Mouse (Mus musculus): Measurements from ENCODE around the gene Reg3d.
"Not testable (repeated sequence)": the region's sequence is repeated elsewhere in the genome, so short reads cannot be mapped to it uniquely, and the experiment has no call there.

The Reg3d gene

GRCm38 (mm10) chr6:78378765-78379164 lies at the start of gene Reg3d:
Reg3d (minus strand) TSS chr6:78378865.
- no peak for DNase-seq (ENCODE audit: low spot score in 2 of 2)

DNA sequence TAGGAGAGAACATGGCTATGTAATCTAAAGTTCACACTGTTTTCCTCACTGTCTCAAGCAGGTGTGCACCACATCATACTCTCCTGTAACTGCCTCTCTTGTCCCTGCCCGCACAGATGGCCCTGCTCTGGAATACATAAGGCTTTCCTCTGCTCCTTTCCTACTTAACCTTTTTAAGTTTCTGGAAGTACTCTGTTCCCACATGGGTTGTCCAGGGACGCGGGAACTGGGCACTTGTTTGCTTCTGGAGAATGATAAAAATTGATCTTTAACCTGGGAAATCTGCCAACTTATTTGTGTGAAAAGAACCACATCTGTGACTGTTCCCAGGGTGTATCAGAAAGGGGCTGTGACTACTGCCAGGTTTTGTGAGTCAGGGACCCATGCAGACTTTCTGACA lies 46.8 kb upstream of the Reg3d start:
- DNase-seq (ENCODE audit: low spot score in 2 of 2): no peak

- DNase-seq (ENCODE audit: low spot score in 2 of 2): not testable (repeated sequence)
These were observed 43.7 kb upstream of the Reg3d start, which contains the start of gene Reg1 for GRCm38 (mm10) chr6:78422411-78422810. Reg1 (plus strand) TSS chr6:78422711.

DNA sequence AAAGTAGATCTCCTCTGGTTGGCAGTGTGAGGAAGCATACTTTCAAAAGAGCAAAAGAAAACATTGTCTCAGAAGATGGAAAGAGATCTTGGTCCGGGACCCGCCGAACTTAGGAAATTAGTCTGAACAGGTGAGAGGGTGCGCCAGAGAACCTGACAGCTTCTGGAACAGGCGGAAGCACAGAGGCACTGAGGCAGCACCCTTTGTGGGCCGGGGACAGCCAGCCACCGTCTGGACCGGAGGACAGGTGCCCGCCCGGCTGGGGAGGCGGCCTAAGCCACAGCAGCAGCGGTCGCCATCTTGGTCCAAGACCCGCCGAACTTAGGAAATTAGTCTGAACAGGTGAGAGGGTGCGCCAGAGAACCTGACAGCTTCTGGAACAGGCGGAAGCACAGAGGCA lies 16.7 kb upstream of the Reg3d start, which contains the start of gene Reg2:
Gene Reg2 (plus strand): TSS at position 301 of the 400 bp plus-strand sequence.
- DNase-seq (ENCODE audit: low spot score in 2 of 2): not testable (repeated sequence)

DNA sequence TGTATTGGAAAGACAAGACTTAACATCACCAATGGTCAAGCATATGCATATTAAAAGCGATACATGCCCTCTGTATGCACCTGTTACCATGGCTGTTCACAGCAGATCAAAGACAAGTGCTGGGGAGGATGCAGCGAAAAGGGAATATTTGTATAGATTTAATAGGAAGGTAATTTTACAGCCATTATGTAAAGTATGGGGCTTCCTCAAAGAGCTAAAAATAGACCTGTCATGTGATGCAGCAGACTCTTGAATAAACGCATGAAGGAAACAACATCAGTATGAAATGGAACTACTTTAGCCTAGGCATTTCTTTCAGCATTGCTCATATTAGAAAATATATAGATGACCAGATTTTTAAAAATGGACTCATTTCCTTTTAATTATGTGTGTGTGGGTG lies 6.9 kb upstream of the Reg3d start:
- no peak for DNase-seq (ENCODE audit: low spot score in 2 of 2)

DNA sequence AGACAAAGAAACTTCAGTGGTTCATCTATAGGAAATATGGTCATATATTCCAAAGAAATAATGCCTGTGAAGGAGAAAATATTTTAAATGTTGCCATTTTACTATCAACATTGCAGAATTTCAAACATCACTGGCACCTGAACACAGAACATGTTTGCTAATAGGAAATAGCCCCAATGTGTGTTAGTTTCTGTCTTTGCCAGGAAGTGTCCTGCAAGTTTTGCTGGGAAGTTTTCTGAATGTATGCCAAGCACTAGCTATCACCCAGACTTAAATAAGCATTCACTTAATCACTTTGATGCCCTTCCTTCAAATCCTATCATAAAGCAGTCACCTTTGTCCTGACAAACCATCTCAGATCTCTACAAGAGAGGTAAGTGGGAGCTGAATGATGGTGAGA lies 1.7 kb upstream of the Reg3d start, which contains the start of gene Reg3a:
Gene Reg3a (plus strand): TSS at position 301 of the 400 bp plus-strand sequence.
- no peak for DNase-seq (ENCODE audit: low spot score in 2 of 2)

DNA sequence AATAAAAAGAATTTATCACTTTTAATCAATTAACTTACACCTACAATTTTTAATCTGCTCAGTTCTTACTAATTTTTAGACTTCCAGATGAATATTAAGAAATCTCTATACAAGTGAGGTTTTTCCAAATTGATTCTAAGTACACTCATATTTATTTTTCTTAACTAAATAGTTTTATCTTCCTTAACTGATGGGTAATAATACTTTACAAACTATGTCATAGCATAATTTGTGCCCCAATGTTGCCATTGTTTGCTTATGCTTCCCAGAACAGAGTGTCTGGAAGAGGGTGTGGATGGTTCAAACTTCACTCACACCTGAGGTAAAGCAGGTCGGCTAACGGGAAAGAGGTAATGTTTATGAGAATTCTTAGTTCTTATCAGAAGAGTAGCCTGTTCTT lies 8.3 kb downstream of the Reg3d start, which contains the start of gene Reg3b:
Gene Reg3b (plus strand): TSS at position 301 of the 400 bp plus-strand sequence.
- DNase-seq (ENCODE audit: low spot score in 2 of 2): no peak

DNA sequence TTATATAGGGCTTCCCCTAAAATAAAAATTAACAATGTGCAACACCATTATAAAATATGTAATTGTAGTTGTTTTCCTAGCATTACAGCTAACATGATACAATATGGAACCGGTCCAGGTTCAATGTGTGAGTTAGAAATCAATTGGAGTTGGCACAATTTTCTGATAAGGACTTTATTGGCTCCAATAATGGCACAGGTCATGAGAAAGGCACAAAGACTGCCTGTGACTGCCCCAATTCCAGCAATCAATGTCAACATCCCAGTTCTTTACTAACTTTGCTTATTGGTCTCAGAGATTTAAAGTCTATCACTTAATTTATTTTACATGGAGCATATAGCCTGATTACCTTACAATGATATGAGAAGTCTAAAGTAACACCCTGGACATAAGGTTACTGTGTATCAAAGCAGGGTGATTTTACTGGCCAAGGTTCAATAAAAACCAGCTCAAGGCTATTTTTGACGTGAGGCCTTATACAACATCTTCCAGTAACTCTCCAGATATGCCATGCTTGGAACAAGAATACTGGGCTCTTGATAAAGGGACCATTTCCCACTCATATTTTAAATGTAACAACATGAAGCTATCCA lies 16.6 kb downstream of the Reg3d start:
- no peak for DNase-seq (ENCODE audit: low spot score in 2 of 2)

- DNase-seq (ENCODE audit: low spot score in 2 of 2): no peak
These were observed 37.0 kb downstream of the Reg3d start for GRCm38 (mm10) chr6:78341689-78342088.

- no peak for DNase-seq (ENCODE audit: low spot score in 2 of 2)
These were observed 38.4 kb downstream of the Reg3d start for GRCm38 (mm10) chr6:78340296-78340695.

DNA sequence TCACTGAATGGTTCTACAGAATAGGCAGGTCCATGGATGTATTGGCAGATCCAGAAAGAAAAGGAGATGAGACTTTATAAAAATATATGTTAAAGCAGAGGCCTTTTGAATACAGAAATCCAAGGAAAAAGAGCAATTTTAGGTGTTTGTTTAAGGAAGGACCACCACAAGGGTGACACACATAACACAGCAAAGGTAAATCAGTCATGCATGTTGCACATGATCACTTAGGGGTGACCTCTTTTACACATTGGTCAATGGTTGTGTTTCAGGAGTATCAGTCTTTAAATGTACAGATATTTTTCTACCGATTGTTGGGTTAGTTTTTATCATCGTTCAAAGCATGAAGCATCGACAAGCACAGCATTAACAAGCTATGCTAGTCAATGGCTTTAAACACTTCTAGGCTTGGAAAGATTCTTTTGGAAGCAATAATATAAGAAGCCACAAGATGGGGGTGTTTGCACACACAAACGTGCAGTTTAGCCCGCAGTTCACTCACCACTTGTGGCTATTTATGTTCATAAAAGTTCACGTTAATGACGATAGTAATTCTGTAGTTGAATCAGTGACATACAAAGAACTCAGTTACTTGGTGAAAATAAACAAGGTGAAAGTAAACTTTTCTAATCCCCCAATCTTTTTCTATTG lies 46.6 kb downstream of the Reg3d start:
- DNase-seq (ENCODE audit: low spot score in 2 of 2): no peak

DNA sequence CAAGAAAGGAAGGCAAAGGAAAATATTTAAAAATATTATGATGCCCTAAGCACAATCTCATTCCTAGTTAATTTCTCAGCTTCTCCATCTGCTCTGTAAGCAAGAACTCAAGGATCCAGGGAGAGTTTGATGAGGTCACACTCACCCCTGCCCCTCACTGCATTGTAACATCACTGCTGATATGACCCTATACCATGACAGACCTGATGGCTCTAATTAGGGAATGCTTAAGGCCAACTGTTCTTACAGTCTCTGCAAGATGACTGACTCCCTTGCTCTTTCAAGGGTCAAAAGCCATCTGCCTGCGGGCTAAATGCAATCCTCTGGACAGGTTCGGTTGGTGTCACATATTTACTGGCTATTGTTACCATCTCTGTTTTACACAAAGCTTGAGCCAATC lies 49.5 kb downstream of the Reg3d start:
- DNase-seq (ENCODE audit: low spot score in 2 of 2): no peak

- DNase-seq (ENCODE audit: low spot score in 2 of 2): no peak
These were observed 50.9 kb downstream of the Reg3d start for GRCm38 (mm10) chr6:78327798-78328197.
